Mouse (Mus musculus) small intestine, adult 2 months (tissue): ENCODE data around the gene Narfl.

Experiments
- CTCF ChIP-seq: fragments of 200-500 bp; IDR thresholded peaks from 2 replicates; pipeline ENCODE4 v1.5.1; 2012; ENCODE audit warnings: low read depth, mild to moderate bottlenecking, control low read depth, inconsistent platforms, low read length, moderate library complexity, mixed read lengths; ENCODE audit not compliant: insufficient replicate concordance, insufficient read length; ENCODE audit errors: extremely low read depth
- POLR2A ChIP-seq: fragments of 200-500 bp; IDR thresholded peaks from 2 replicates; pipeline ENCODE4 v1.6.1; 2012; ENCODE audit warnings: low read depth, mild to moderate bottlenecking, control low read depth, inconsistent platforms, low read length, moderate library complexity

- TF ChIP-seq POLR2A: no peak
- TF ChIP-seq CTCF: no peak
Observed at GRCm38 (mm10) chr17:25749314-25749713, 24.3 kb upstream of the Narfl start.
